Mouse (Mus musculus): ENCODE measurements around the gene Pnisr. TPM values are rescaled to one million over a fixed set of nuclear protein-coding genes. Genes with fewer than 3 reads are reported as not detected.
A peak's percentile ranks its signal among the peaks of the same experiment; 100 is the strongest.

Gene Pnisr
- polyA plus RNA-seq, 1 experiment from 2014 or later, result 114 TPM

DNA sequence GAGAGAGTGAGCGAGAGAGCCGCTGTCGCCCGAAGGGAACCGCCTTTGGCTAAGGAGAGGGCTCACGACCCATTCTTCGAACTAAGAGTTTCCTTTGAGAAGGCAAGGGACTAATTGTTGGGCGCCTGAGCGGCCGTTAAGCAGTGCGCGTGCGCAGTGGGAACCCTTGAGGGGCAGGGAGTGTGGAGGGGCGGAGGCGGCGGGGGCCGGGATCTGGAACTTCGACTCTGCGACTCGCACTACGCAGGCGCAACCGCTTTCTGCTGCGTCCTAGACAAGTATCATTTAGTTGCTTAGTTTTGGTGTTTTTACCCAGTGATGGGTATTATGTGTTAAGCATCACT lies 876 bp downstream of the Pnisr start:
- Histone ChIP-seq H3K4me2 (ENCODE audit: low read depth, low read length) (peak overlapping the region; percentile 61), H3K27me3 (replicated peaks; ENCODE audit: control insufficient read depth, insufficient read depth, low read length) (no peaks in the 10 kb centered on the region), H3K4me3 (ENCODE audit: low read depth, low read length) (peak overlapping the region; percentile 68), H3K9me3 (ENCODE audit: control insufficient read depth, low read length) (no peaks in the 10 kb centered on the region), H3K4me1 (ENCODE audit: control insufficient read depth, insufficient read depth, low read length) (peaks cover 10% of the 10 kb centered on the region), H3K36me3 (ENCODE audit: control insufficient read depth, insufficient read depth, low read length) (no peaks in the 10 kb centered on the region), H3K9ac (ENCODE audit: low read depth, low read length) (peak overlapping the region; percentile 88), H3K27ac (replicated peaks; ENCODE audit: low read depth, low read length) (peak overlapping the region; percentile 96)
- ATAC-seq (ENCODE audit: low read depth) (peak; percentile 87), DNase-seq (ENCODE audit: low spot score) (peak; percentile 95)
- 0% methylated on average over 24 of the region's 24 CpGs for WGBS

DNA sequence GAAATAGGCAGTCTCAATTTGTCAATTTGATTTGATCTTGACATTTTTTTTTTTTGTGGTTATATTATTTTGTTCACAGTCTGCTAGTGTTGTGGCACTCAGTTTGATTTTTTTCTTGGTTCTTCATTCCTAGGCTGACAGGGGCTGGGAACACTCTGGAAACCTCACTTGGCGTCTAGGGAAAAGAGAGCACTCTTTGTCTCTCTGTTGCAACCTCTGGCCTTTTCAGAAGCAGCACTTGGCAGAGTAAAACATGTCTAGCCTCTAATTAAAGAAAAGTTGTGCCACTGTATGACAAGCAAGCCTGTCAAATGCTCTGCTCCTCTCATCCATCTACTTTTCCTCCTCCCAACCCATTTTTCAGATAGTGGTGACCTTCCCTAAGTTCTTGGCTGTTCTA lies 10.1 kb downstream of the Pnisr start:
- Histone ChIP-seq H3K4me3 (ENCODE audit: low read depth, low read length) (no peak overlapping the region), H3K4me2 (ENCODE audit: low read depth, low read length) (no peak overlapping the region), H3K27me3 (replicated peaks; ENCODE audit: control insufficient read depth, insufficient read depth, low read length) (no peaks in the 10 kb centered on the region), H3K4me1 (ENCODE audit: control insufficient read depth, insufficient read depth, low read length) (no peaks in the 10 kb centered on the region), H3K9ac (ENCODE audit: low read depth, low read length) (no peak overlapping the region), H3K27ac (replicated peaks; ENCODE audit: low read depth, low read length) (no peak overlapping the region), H3K9me3 (ENCODE audit: control insufficient read depth, low read length) (no peaks in the 10 kb centered on the region), H3K36me3 (ENCODE audit: control insufficient read depth, insufficient read depth, low read length) (peaks cover 73% of the 10 kb centered on the region)
- DNase-seq (ENCODE audit: low spot score) (no peak), ATAC-seq (ENCODE audit: low read depth) (no peak)
- WGBS, result 75% methylated on average over 1 of the region's 1 CpGs

GRCm38 (mm10) chr4:21865226-21865625 lies 17.8 kb downstream of the Pnisr start:
- WGBS, result 97% methylated on average over 1 of the region's 1 CpGs
- Histone ChIP-seq H3K9ac (ENCODE audit: low read depth, low read length) (no peak overlapping the region), H3K27ac (replicated peaks; ENCODE audit: low read depth, low read length) (no peak overlapping the region), H3K27me3 (replicated peaks; ENCODE audit: control insufficient read depth, insufficient read depth, low read length) (no peaks in the 10 kb centered on the region), H3K36me3 (ENCODE audit: control insufficient read depth, insufficient read depth, low read length) (peaks cover 74% of the 10 kb centered on the region), H3K4me2 (ENCODE audit: low read depth, low read length) (no peak overlapping the region), H3K4me1 (ENCODE audit: control insufficient read depth, insufficient read depth, low read length) (no peaks in the 10 kb centered on the region), H3K4me3 (ENCODE audit: low read depth, low read length) (no peak overlapping the region), H3K9me3 (ENCODE audit: control insufficient read depth, low read length) (no peaks in the 10 kb centered on the region)
- ATAC-seq (ENCODE audit: low read depth) (no peak), DNase-seq (ENCODE audit: low spot score) (no peak)

- Histone ChIP-seq H3K36me3 (ENCODE audit: control insufficient read depth, insufficient read depth, low read length) (peaks cover 19% of the 10 kb centered on the region), H3K9me3 (ENCODE audit: control insufficient read depth, low read length) (no peaks in the 10 kb centered on the region), H3K27ac (replicated peaks; ENCODE audit: low read depth, low read length) (no peak overlapping the region), H3K4me2 (ENCODE audit: low read depth, low read length) (peak overlapping the region; percentile 69), H3K4me1 (ENCODE audit: control insufficient read depth, insufficient read depth, low read length) (peaks cover 4% of the 10 kb centered on the region; the same call in 1 of the 2 replicates), H3K4me3 (ENCODE audit: low read depth, low read length) (peak overlapping the region; percentile 80), H3K27me3 (replicated peaks; ENCODE audit: control insufficient read depth, insufficient read depth, low read length) (no peaks in the 10 kb centered on the region), H3K9ac (ENCODE audit: low read depth, low read length) (peak overlapping the region; percentile 80; the same call in 1 of the 2 replicates)
- DNase-seq (ENCODE audit: low spot score) (no peak), ATAC-seq (ENCODE audit: low read depth) (no peak)
- WGBS, result 33% methylated on average over 6 of the region's 6 CpGs
Measured at GRCm38 (mm10) chr4:21878776-21879175, 31.4 kb downstream of the Pnisr start.

- H3K9me3 ChIP-seq (ENCODE audit: control insufficient read depth, low read length), result no peaks in the 10 kb centered on the region
- no peaks in the 10 kb centered on the region for H3K27me3 ChIP-seq (replicated peaks; ENCODE audit: control insufficient read depth, insufficient read depth, low read length)
- H3K9ac ChIP-seq (ENCODE audit: low read depth, low read length), result peak within 1 kb of the TSS; percentile 80
- H3K36me3 ChIP-seq (ENCODE audit: control insufficient read depth, insufficient read depth, low read length), result peaks cover 12% of the 10 kb centered on the region
- ATAC-seq (ENCODE audit: low read depth) (peak; percentile 92), DNase-seq (ENCODE audit: low spot score) (peak; percentile 92)
- peaks cover 4% of the 10 kb centered on the region; the same call in 1 of the 2 replicates for H3K4me1 ChIP-seq (ENCODE audit: control insufficient read depth, insufficient read depth, low read length)
- under 1% methylated on average over 33 of the region's 51 CpGs for WGBS
- peak within 1 kb of the TSS; percentile 93 for H3K27ac ChIP-seq (replicated peaks; ENCODE audit: low read depth, low read length)
- H3K4me2 ChIP-seq (ENCODE audit: low read depth, low read length), result peak within 1 kb of the TSS; percentile 69
- H3K4me3 ChIP-seq (ENCODE audit: low read depth, low read length), result peak within 1 kb of the TSS; percentile 80
Measured at GRCm38 (mm10) chr4:21879565-21880220, 32.3 kb downstream of the Pnisr start, which contains the start of gene Coq3. Gene Coq3, plus strand, starts transcription at chr4:21879673.

- H3K4me2 ChIP-seq (ENCODE audit: low read depth, low read length), result no peak overlapping the region
- H3K4me1 ChIP-seq (ENCODE audit: control insufficient read depth, insufficient read depth, low read length), result peaks cover 4% of the 10 kb centered on the region; the same call in 1 of the 2 replicates
- H3K36me3 ChIP-seq (ENCODE audit: control insufficient read depth, insufficient read depth, low read length), result no peaks in the 10 kb centered on the region
- H3K9me3 ChIP-seq (ENCODE audit: control insufficient read depth, low read length), result no peaks in the 10 kb centered on the region
- no peak overlapping the region for H3K9ac ChIP-seq (ENCODE audit: low read depth, low read length)
- no peak for DNase-seq (ENCODE audit: low spot score)
- no peak overlapping the region for H3K4me3 ChIP-seq (ENCODE audit: low read depth, low read length)
- H3K27me3 ChIP-seq (replicated peaks; ENCODE audit: control insufficient read depth, insufficient read depth, low read length), result no peaks in the 10 kb centered on the region
- H3K27ac ChIP-seq (replicated peaks; ENCODE audit: low read depth, low read length), result no peak overlapping the region
- no peak for ATAC-seq (ENCODE audit: low read depth)
- WGBS, result 95% methylated on average over 6 of the region's 6 CpGs
Measured at GRCm38 (mm10) chr4:21882806-21883205, 35.4 kb downstream of the Pnisr start.

- Histone ChIP-seq H3K4me1 (ENCODE audit: control insufficient read depth, insufficient read depth, low read length) (no peaks in the 10 kb centered on the region), H3K4me2 (ENCODE audit: low read depth, low read length) (no peak overlapping the region), H3K36me3 (ENCODE audit: control insufficient read depth, insufficient read depth, low read length) (no peaks in the 10 kb centered on the region), H3K4me3 (ENCODE audit: low read depth, low read length) (no peak overlapping the region), H3K27me3 (replicated peaks; ENCODE audit: control insufficient read depth, insufficient read depth, low read length) (no peaks in the 10 kb centered on the region), H3K9me3 (ENCODE audit: control insufficient read depth, low read length) (no peaks in the 10 kb centered on the region), H3K27ac (replicated peaks; ENCODE audit: low read depth, low read length) (no peak overlapping the region), H3K9ac (ENCODE audit: low read depth, low read length) (no peak overlapping the region)
- WGBS, result 76% methylated on average over 8 of the region's 8 CpGs
- ATAC-seq (ENCODE audit: low read depth) (no peak), DNase-seq (ENCODE audit: low spot score) (peak; percentile 12)
Measured at GRCm38 (mm10) chr4:21885831-21886230, 38.4 kb downstream of the Pnisr start.
